Mouse (Mus musculus) right cerebral cortex, postnatal 14 days (tissue): Measurements from ENCODE around the gene Gm28961.
"Not testable (repeated sequence)": the region's sequence is repeated elsewhere in the genome, so short reads cannot be mapped to it uniquely, and the experiment has no call there.

ENCODE experiments used
- DNase-seq: peaks from one replicate; pipeline ENCODE4 v3.0.0; 2022

Gm28961 gene

DNA sequence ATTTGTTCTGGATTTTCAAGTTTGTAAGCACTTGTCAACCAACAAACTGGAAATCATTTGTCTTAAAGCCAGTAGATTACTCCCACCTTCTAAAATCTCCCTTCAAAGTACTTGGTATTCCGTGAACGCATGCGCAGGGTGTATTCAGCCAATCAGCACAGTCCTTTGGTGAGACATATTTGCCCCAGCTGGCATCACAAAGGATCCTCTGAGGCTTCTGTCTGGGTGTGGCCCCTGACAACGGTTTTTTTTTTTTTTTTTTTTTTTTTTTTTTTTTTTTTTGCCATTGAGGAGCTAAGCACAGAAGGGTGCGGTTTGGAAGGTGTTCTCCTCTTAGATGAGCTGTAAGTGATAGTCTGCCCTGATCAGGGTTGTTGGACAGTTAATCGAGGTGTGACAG is at the start of gene Gm28961:
Gene Gm28961 (plus strand): TSS at position 301 of the 400 bp plus-strand sequence.
- DNase-seq, result not testable (repeated sequence)
